Mouse (Mus musculus): ENCODE measurements around the gene Osbpl2. TPM values are rescaled to one million over a fixed set of nuclear protein-coding genes. Genes with fewer than 3 reads are reported as not detected.

The Osbpl2 gene
- polyA plus RNA-seq, 1 experiment = 34.5 TPM

DNA sequence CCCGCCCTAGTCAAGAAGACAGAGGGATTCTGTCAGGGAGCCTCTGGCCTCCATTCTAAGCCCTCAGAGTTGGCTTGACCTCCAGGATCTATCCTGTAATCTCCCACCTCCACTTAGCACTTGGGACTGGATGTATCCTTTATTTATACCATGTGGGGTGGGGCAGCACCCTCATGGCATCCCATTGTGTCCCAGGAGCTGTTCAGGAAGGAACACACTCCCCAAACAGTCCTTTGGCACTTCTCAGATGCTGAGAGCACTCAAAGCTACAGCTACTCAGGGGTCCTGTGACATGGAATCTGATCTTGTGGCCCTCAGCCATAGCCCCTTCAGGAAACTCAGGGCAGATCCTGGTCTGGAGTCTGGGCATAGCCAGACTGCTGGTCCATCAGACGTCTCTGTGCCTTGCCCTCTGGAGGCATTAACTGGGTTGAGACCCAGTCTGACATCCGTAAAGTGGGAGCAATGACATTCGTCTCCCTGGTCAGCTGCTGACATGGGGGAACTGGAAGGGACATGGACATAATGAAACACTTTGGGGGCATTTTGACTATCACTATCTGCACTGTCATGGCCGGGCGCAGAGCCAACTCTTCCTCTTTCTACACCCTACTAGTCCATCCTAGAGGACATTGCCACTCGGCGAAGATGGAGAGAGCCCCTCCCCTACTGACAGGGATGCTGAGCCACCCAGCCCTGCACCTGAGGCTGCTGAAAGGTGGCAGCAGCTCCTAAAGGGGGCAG is 2.2 kb upstream of the Osbpl2 start:
- H3K4me3 ChIP-seq (replicated peaks; ENCODE audit: extremely low read depth, low read depth, low read length) = no peak overlapping the region
- DNase-seq = peak; percentile 38
- peaks cover 47% of the 10 kb centered on the region for H3K4me1 ChIP-seq (ENCODE audit: control insufficient read depth, insufficient read depth, low read length)
- TF ChIP-seq POLR2A (IDR thresholded peaks at IDR 0.05; ENCODE audit: borderline replicate concordance, extremely low read depth, low read depth, low read length) (no peak), CTCF (IDR thresholded peaks at IDR 0.05; ENCODE audit: insufficient read depth, low read length) (no peak)
- WGBS = 49% methylated on average over 8 of the region's 8 CpGs

DNA sequence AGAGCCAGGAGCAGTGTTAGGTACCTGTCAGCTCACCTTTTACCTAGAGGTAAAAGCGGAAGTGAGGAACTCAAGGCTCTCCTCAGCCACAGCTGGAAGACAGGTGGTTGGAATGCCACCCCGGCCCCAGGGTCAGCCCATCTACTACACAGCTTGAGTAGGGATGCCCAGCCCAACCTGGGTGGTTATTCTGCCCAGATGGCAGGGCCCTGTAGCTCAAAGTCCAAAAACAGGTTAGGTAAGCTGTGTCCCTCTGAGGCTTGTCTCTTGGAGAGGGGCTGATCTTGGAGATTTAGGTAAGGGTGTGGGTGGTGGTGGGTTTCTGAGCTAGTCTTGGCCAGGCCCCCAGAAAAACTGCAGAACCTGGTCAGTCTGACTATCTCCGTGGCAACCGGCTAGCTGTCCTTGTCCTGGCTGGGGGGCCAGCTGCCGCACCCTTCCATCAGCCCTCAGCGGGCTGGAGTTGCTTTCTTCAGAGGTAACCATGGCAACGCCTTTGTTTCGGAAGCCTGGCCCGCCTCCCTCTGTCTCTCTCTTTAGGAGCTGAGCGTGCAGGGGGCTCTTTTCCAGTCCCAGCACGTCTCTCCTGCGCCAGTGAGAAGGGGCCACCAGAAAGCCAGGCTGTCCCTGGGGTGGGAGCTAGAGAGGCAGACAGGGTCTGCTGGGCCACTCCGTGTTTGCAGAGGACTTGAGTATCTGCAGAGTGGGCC is 1.5 kb upstream of the Osbpl2 start:
- peak; percentile 33 for DNase-seq
- Histone ChIP-seq H3K4me3 (replicated peaks; ENCODE audit: extremely low read depth, low read depth, low read length) (no peak overlapping the region), H3K4me1 (ENCODE audit: control insufficient read depth, insufficient read depth, low read length) (peaks cover 47% of the 10 kb centered on the region)
- TF ChIP-seq CTCF (IDR thresholded peaks at IDR 0.05; ENCODE audit: insufficient read depth, low read length) (no peak), POLR2A (IDR thresholded peaks at IDR 0.05; ENCODE audit: borderline replicate concordance, extremely low read depth, low read depth, low read length) (no peak)
- 23% methylated on average over 13 of the region's 13 CpGs for WGBS

DNA sequence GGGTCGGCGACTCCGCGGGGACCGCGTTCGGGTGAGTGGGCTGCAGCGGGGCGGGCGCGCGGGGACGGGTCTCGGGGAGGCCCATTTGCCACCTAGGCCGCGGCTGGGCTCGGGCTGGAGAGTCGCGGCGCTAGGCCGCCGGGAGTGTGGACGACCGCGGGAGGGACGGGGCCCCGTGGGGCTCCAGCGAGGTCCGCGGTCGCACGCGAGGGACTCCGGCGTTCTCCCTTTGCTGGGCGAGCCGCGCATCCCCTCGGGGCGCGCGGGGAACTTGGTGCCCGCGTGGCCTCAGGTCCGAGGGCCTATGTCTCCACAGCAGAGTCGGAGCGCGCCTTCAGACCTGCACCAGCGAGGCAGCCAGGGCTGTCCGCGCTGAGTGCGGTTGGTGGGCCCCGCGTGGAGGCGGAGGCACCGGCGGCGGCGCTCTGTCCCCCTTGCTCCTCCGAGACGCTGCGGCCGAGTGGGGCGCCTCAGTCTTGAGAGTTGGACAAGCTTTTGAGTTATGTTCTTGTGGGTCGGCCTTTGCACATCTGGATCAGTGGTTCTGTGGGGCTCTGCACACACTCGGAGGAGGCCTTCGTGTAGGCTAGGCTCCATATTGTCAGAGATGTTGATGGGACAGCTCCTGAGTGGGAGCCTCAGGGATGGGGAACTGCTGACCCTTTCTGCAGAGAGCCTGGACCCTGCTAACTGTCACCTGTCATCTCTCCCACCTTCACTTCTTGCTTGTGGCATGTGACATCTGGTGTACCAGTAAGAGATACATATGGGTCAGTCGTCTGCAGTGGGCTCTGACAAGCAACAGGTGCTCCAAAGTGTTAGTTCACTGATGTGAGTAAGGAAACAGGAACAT is 559 bp downstream of the Osbpl2 start:
- 1% methylated on average over 60 of the region's 68 CpGs for WGBS
- TF ChIP-seq CTCF (IDR thresholded peaks at IDR 0.05; ENCODE audit: insufficient read depth, low read length) (no peak), POLR2A (IDR thresholded peaks at IDR 0.05; ENCODE audit: borderline replicate concordance, extremely low read depth, low read depth, low read length) (no peak)
- Histone ChIP-seq H3K4me3 (replicated peaks; ENCODE audit: extremely low read depth, low read depth, low read length) (peak overlapping the region; percentile 71), H3K4me1 (ENCODE audit: control insufficient read depth, insufficient read depth, low read length) (peaks cover 34% of the 10 kb centered on the region)
- DNase-seq = no peak

DNA sequence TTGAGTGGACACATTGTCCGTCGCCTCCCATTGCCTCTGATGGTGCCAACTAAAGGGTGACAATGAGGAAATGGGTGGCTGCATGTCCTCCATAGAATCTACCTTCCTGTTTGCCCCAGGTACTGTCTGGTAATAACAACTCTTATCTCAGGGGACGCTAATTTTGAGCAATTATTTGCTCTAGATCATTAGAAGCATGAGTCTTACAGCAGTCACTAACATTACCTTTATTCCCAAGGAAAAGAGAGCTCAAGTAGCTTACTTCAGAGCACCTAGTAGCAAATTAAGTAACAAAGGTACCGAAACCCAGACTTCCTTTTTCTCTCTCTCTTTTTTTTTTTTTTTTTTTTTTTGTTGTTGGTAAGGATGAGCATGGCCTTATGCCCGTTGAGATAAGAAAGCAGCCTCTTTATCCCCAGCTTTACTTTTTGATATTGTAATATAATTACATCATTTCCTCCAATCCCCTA is 1.2 kb downstream of the Osbpl2 start:
- peaks cover 32% of the 10 kb centered on the region for H3K4me1 ChIP-seq (ENCODE audit: control insufficient read depth, insufficient read depth, low read length)
- DNase-seq = no peak
- WGBS = 18% methylated on average over 5 of the region's 5 CpGs
- TF ChIP-seq CTCF (IDR thresholded peaks at IDR 0.05; ENCODE audit: insufficient read depth, low read length) (no peak), POLR2A (IDR thresholded peaks at IDR 0.05; ENCODE audit: borderline replicate concordance, extremely low read depth, low read depth, low read length) (no peak)
- H3K4me3 ChIP-seq (replicated peaks; ENCODE audit: extremely low read depth, low read depth, low read length) = peak overlapping the region; percentile 71

DNA sequence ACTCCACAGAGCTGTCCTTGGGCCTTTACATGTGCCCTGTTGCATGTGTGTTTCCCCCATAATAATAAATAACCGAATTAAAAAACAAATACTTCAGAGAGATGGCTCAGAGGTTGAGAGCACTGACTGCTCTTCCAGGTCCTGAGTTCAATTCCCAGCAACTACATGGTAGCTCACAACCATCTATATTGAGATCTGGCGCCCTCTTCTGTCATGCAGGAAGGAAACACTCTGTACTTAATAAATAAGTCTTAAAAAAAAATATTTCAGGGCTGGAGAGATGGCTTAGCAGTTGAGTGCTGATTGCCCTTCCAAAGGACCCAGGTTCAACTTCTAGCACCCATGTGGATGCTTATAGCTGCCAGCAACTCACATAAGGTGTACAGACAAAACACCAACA is 5.1 kb downstream of the Osbpl2 start:
- H3K4me1 ChIP-seq (ENCODE audit: control insufficient read depth, insufficient read depth, low read length) = peaks cover 25% of the 10 kb centered on the region
- no peak for DNase-seq
- no peak for TF ChIP-seq POLR2A (IDR thresholded peaks at IDR 0.05; ENCODE audit: borderline replicate concordance, extremely low read depth, low read depth, low read length)
- H3K4me3 ChIP-seq (replicated peaks; ENCODE audit: extremely low read depth, low read depth, low read length) = no peak overlapping the region
- WGBS = 83% methylated on average over 2 of the region's 2 CpGs

DNA sequence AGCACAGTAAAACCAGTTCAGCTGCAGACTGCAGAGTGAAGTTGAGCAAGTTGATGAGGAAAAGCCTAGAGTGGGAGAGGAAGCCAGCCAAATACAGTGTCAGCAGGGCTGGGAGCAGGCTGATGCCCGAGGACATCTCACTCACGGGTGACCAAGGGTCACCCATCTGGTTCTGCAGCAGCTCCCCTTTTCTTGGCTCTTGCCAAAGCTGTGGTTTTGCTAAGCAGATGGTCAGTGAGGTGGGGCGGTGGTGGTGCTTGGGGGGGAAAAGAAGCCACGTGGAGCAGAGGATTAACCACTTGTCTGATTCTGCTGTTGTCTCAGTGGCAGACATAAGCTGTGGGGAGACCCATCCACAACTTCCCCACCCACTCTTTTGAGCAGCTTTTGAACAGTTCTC is 7.1 kb downstream of the Osbpl2 start:
- peaks cover 22% of the 10 kb centered on the region for H3K4me1 ChIP-seq (ENCODE audit: control insufficient read depth, insufficient read depth, low read length)
- 19% methylated on average over 4 of the region's 4 CpGs for WGBS
- peak; percentile 23 for DNase-seq
- TF ChIP-seq POLR2A (IDR thresholded peaks at IDR 0.05; ENCODE audit: borderline replicate concordance, extremely low read depth, low read depth, low read length) (no peak), CTCF (IDR thresholded peaks at IDR 0.05; ENCODE audit: insufficient read depth, low read length) (no peak)
- no peak overlapping the region for H3K4me3 ChIP-seq (replicated peaks; ENCODE audit: extremely low read depth, low read depth, low read length)

DNA sequence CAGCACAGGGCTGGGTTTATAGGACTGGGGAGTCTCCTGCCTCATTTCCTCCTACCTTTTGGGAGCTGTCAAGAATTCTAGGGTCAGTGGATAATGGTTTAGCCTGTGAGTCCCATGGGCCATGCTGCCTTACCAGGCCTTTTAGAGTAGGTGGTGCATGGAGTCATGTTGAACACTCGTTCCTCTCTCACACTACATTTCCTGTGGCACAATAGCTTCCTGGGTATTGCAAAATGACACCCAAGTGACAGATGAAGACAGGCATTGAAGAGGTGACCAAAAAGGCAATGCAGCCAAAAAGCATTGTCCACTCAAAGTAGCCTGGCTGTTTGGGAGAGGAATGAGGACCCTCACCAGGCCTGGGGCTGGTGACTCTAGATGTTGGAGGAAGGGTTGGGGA is 8.6 kb downstream of the Osbpl2 start:
- DNase-seq = no peak
- Histone ChIP-seq H3K4me1 (ENCODE audit: control insufficient read depth, insufficient read depth, low read length) (peaks cover 22% of the 10 kb centered on the region), H3K4me3 (replicated peaks; ENCODE audit: extremely low read depth, low read depth, low read length) (no peak overlapping the region)
- TF ChIP-seq CTCF (IDR thresholded peaks at IDR 0.05; ENCODE audit: insufficient read depth, low read length) (no peak), POLR2A (IDR thresholded peaks at IDR 0.05; ENCODE audit: borderline replicate concordance, extremely low read depth, low read depth, low read length) (no peak)
- 14% methylated on average over 1 of the region's 1 CpGs for WGBS

DNA sequence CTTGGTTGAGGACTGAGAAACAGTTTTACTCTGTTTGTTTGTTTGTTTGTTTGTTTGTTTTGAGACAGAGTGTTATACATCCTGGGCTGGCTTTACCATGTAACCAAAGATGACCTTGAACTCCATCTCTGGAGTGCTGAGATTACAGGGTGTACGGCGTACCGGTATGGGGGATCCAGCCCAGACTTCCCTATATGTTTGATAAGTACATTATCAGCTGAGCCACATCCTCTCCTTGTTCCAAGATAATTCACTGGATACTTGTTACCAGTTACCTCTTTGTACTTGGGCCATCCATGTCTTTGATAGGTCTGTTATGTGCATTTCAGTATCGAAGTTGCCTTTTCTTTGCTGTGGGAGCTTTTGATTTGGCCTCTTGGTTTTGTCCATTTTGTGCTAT is 14.1 kb downstream of the Osbpl2 start:
- DNase-seq = no peak
- H3K4me3 ChIP-seq (replicated peaks; ENCODE audit: extremely low read depth, low read depth, low read length) = no peak overlapping the region
- no peak for TF ChIP-seq CTCF (IDR thresholded peaks at IDR 0.05; ENCODE audit: insufficient read depth, low read length)
- no peak for TF ChIP-seq POLR2A (IDR thresholded peaks at IDR 0.05; ENCODE audit: borderline replicate concordance, extremely low read depth, low read depth, low read length)
- WGBS = 95% methylated on average over 4 of the region's 4 CpGs
- peaks cover 2% of the 10 kb centered on the region; the same call in 1 of the 2 replicates for H3K4me1 ChIP-seq (ENCODE audit: control insufficient read depth, insufficient read depth, low read length)

DNA sequence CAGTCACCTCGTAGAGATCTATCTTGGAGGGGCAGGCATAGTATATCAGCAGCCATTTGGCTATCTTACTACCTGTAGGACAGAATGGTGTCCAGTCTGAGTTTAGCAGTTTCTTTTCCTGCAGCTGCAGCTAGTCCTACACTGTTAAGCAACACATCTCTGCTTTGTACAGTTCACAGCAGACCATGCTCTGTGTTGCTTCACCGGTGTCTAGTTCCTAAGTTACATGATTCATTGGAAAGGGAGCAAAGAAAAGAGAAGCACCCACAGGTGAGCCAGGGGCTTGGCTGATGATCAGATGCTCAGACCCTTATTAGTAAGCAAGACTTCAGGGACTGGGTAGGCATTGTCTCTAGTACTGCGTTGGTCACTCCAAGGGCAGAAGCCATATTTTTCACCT is 14.8 kb downstream of the Osbpl2 start:
- Histone ChIP-seq H3K4me3 (replicated peaks; ENCODE audit: extremely low read depth, low read depth, low read length) (no peak overlapping the region), H3K4me1 (ENCODE audit: control insufficient read depth, insufficient read depth, low read length) (peaks cover 2% of the 10 kb centered on the region; the same call in 1 of the 2 replicates)
- no peak for DNase-seq
- TF ChIP-seq POLR2A (IDR thresholded peaks at IDR 0.05; ENCODE audit: borderline replicate concordance, extremely low read depth, low read depth, low read length) = no peak
- TF ChIP-seq CTCF (IDR thresholded peaks at IDR 0.05; ENCODE audit: insufficient read depth, low read length) = no peak
- WGBS = 80% methylated on average over 3 of the region's 3 CpGs
